Mouse (Mus musculus) kidney, postnatal 0 days (tissue): Measurements from ENCODE around the gene Dhps. TPM values are rescaled to one million over a fixed set of nuclear protein-coding genes. Genes with fewer than 3 reads are reported as not detected.

Experiments
- ATAC-seq: fragments of 200-750 bp; cut with Nextera tagmentation; replicated peaks from 2 replicates; pipeline ENCODE4 v1.8.0; 2017; ENCODE audit warnings: low read depth, moderate number of reproducible peaks, moderate TSS enrichment, moderate library complexity; ENCODE audit not compliant: low FRiP score
- DNase-seq: peaks from one replicate; pipeline ENCODE4 v3.0.0-alpha.2; 2016; ENCODE audit warnings: low spot score
- H3K27ac ChIP-seq: fragments of 300-500 bp; sonication (generic); 2 replicates; pipeline ENCODE4 v1.5.1; 2014; ENCODE audit warnings: mild to moderate bottlenecking
- H3K27me3 ChIP-seq: fragments of 300-500 bp; sonication (generic); 2 replicates; pipeline ENCODE4 v1.6.1; 2014; ENCODE audit warnings: low read length, mixed read lengths; ENCODE audit not compliant: insufficient read depth
- H3K36me3 ChIP-seq: fragments of 300-500 bp; sonication (generic); 2 replicates; pipeline ENCODE4 v1.6.1; 2014; ENCODE audit warnings: low read length, mixed read lengths; ENCODE audit not compliant: insufficient read depth
- H3K4me1 ChIP-seq: fragments of 300-500 bp; sonication (generic); replicated peaks from 2 replicates; pipeline ENCODE4 v1.6.1; 2014; ENCODE audit warnings: antibody characterized with exemption, low read length, mixed read lengths; ENCODE audit not compliant: insufficient read depth
- H3K4me2 ChIP-seq: fragments of 300-500 bp; sonication (generic); 2 replicates; pipeline ENCODE4 v1.6.1; 2014; ENCODE audit warnings: mild to moderate bottlenecking, low read length, moderate library complexity, mixed read lengths
- H3K4me3 ChIP-seq: fragments of 300-500 bp; sonication (generic); replicated peaks from 2 replicates; pipeline ENCODE4 v1.5.1; 2014; ENCODE audit warnings: low read depth, low read length
- H3K9ac ChIP-seq: fragments of 300-500 bp; sonication (generic); 2 replicates; pipeline ENCODE4 v1.6.1; 2014; ENCODE audit warnings: low read depth, low read length
- H3K9me3 ChIP-seq: fragments of 300-500 bp; sonication (generic); replicated peaks from 2 replicates; pipeline ENCODE4 v1.6.1; 2016; ENCODE audit warnings: low read length, inconsistent platforms, mixed read lengths
- CTCF ChIP-seq: IDR thresholded peaks from 2 replicates; pipeline ENCODE4 v1.5.1; 2016; ENCODE audit warnings: antibody characterized with exemption, low read depth, mild to moderate bottlenecking, moderate library complexity
- WGBS: fragments of 180-500 bp; shearing (Covaris S2); extraction: QIAGEN DNeasy Blood & Tissue Kit; methylation state at CpG from one replicate; pipeline ENCODE4 v1.1.7; 2014; 5-methylcytosine and 5-hydroxymethylcytosine counted together
- polyA plus RNA-seq: library from polyadenylated mRNA; unstranded; fragments of >200 nt; fragmentation: Nextera tagmentation; extraction: Ambion mirVana; gene quantifications from 2 replicates; pipeline ENCODE4 v1.2.1, GENCODE M21; 2015

The Dhps gene
- polyA plus RNA-seq, 1 experiment from 2014 or later = 55.7 TPM

- H3K4me1 ChIP-seq = 0 out of 2 replicates have a peak, but pooled peaks cover 8% of the 10 kb centered on the region
- no peaks in the 10 kb centered on the region for H3K9me3 ChIP-seq
- H3K36me3 ChIP-seq = peaks cover 33% of the 10 kb centered on the region
- no peak for TF ChIP-seq CTCF
- peak overlapping the region; percentile 71 for H3K4me2 ChIP-seq
- DNase-seq (peak; percentile 34), ATAC-seq (no peak)
- peak overlapping the region; percentile 93; the same call in 1 of the 2 replicates for H3K9ac ChIP-seq
- peak overlapping the region; percentile 89 for H3K4me3 ChIP-seq
- 81% methylated on average over 5 of the region's 5 CpGs for WGBS
- peak overlapping the region; percentile 99 for H3K27ac ChIP-seq
- H3K27me3 ChIP-seq = no peaks in the 10 kb centered on the region
These were observed 516 bp upstream of the Dhps start for GRCm38 (mm10) chr8:85071041-85071440.

- H3K9ac ChIP-seq = peak overlapping the region; percentile 93
- DNase-seq = no peak
- H3K4me2 ChIP-seq = peak overlapping the region; percentile 71
- H3K4me3 ChIP-seq = peak overlapping the region; percentile 89
- 32% methylated on average over 9 of the region's 9 CpGs for WGBS
- TF ChIP-seq CTCF = no peak
- no peaks in the 10 kb centered on the region for H3K27me3 ChIP-seq
- peaks cover 27% of the 10 kb centered on the region for H3K36me3 ChIP-seq
- 0 out of 2 replicates have a peak, but pooled peaks cover 8% of the 10 kb centered on the region for H3K4me1 ChIP-seq
- ATAC-seq = no peak
- peak overlapping the region; percentile 99 for H3K27ac ChIP-seq
- no peaks in the 10 kb centered on the region for H3K9me3 ChIP-seq
These were observed 890 bp downstream of the Dhps start for GRCm38 (mm10) chr8:85072364-85072929.

GRCm38 (mm10) chr8:85073041-85073612, 1.6 kb downstream of the Dhps start:
- Histone ChIP-seq H3K4me1 (0 out of 2 replicates have a peak, but pooled peaks cover 8% of the 10 kb centered on the region), H3K36me3 (peaks cover 27% of the 10 kb centered on the region), H3K4me2 (no peak overlapping the region), H3K27ac (no peak overlapping the region), H3K9ac (no peak overlapping the region), H3K9me3 (no peaks in the 10 kb centered on the region), H3K27me3 (no peaks in the 10 kb centered on the region), H3K4me3 (no peak overlapping the region)
- ATAC-seq = no peak
- DNase-seq = no peak
- no peak for TF ChIP-seq CTCF
- WGBS = 90% methylated on average over 15 of the region's 15 CpGs

GRCm38 (mm10) chr8:85074167-85074566, 2.6 kb downstream of the Dhps start:
- WGBS = 70% methylated on average over 10 of the region's 10 CpGs

GRCm38 (mm10) chr8:85074617-85075016, 3.1 kb downstream of the Dhps start:
- no peak overlapping the region for H3K27ac ChIP-seq
- no peak overlapping the region for H3K4me3 ChIP-seq
- DNase-seq = no peak
- WGBS = 85% methylated on average over 10 of the region's 10 CpGs
- no peaks in the 10 kb centered on the region for H3K9me3 ChIP-seq
- no peak for TF ChIP-seq CTCF
- no peak for ATAC-seq
- H3K4me2 ChIP-seq = no peak overlapping the region
- H3K36me3 ChIP-seq = peaks cover 25% of the 10 kb centered on the region
- peaks cover 8% of the 10 kb centered on the region; the same call in 1 of the 2 replicates for H3K4me1 ChIP-seq
- no peak overlapping the region for H3K9ac ChIP-seq
- no peaks in the 10 kb centered on the region for H3K27me3 ChIP-seq

More at GRCm38 (mm10) chr8:85074167-85074566, 2.6 kb downstream of the Dhps start:
- no peak for DNase-seq
- ATAC-seq = no peak
- Histone ChIP-seq H3K36me3 (peaks cover 25% of the 10 kb centered on the region), H3K4me2 (no peak overlapping the region), H3K9ac (no peak overlapping the region), H3K27me3 (no peaks in the 10 kb centered on the region), H3K4me3 (no peak overlapping the region), H3K27ac (no peak overlapping the region), H3K9me3 (no peaks in the 10 kb centered on the region), H3K4me1 (0 out of 2 replicates have a peak, but pooled peaks cover 8% of the 10 kb centered on the region)
- TF ChIP-seq CTCF = no peak

- Histone ChIP-seq H3K4me3 (no peak overlapping the region), H3K9me3 (no peaks in the 10 kb centered on the region), H3K9ac (no peak overlapping the region), H3K36me3 (peaks cover 25% of the 10 kb centered on the region), H3K27ac (no peak overlapping the region), H3K4me1 (peaks cover 3% of the 10 kb centered on the region; the same call in 1 of the 2 replicates), H3K27me3 (no peaks in the 10 kb centered on the region), H3K4me2 (no peak overlapping the region)
- TF ChIP-seq CTCF = peak; percentile 53
- ATAC-seq (no peak), DNase-seq (peak; percentile 26)
- WGBS = 83% methylated on average over 9 of the region's 9 CpGs
These were observed 4.4 kb downstream of the Dhps start for GRCm38 (mm10) chr8:85076001-85076400.
